Mouse (Mus musculus) hindbrain, embryonic 15.5 days (tissue): ENCODE measurements around the gene Syt14. TPM values are rescaled to one million over a fixed set of nuclear protein-coding genes. Genes with fewer than 3 reads are reported as not detected.

ENCODE experiments used
- ATAC-seq: fragments of 200-750 bp; cut with Nextera tagmentation; 2 replicates; pipeline ENCODE4 v1.8.0; 2017; ENCODE audit warnings: low read depth, moderate number of reproducible peaks, moderate TSS enrichment; ENCODE audit not compliant: low FRiP score
- H3K27ac ChIP-seq: fragments of 300-500 bp; sonication (generic); replicated peaks from 2 replicates; pipeline ENCODE4 v1.5.1; 2015; ENCODE audit warnings: mild to moderate bottlenecking, inconsistent platforms
- H3K27me3 ChIP-seq: fragments of 300-500 bp; sonication (generic); 2 replicates; pipeline ENCODE4 v1.6.1; 2015; ENCODE audit warnings: control low read depth, inconsistent platforms
- H3K36me3 ChIP-seq: fragments of 300-500 bp; sonication (generic); 2 replicates; pipeline ENCODE4 v1.6.1; 2015; ENCODE audit warnings: control low read depth, inconsistent platforms
- H3K4me1 ChIP-seq: fragments of 300-500 bp; sonication (generic); replicated peaks from 2 replicates; pipeline ENCODE4 v1.6.1; 2015; ENCODE audit warnings: control low read depth, inconsistent platforms
- H3K4me2 ChIP-seq: fragments of 300-500 bp; sonication (generic); 2 replicates; pipeline ENCODE4 v1.6.1; 2015; ENCODE audit warnings: moderate library complexity, mild to moderate bottlenecking, inconsistent platforms
- H3K4me3 ChIP-seq: fragments of 300-500 bp; sonication (generic); 2 replicates; pipeline ENCODE4 v1.5.1; 2015; ENCODE audit warnings: mild to moderate bottlenecking, inconsistent platforms
- H3K9ac ChIP-seq: fragments of 300-500 bp; sonication (generic); 2 replicates; pipeline ENCODE4 v1.6.1; 2015; ENCODE audit warnings: inconsistent platforms
- H3K9me3 ChIP-seq: fragments of 300-500 bp; sonication (generic); 2 replicates; pipeline ENCODE4 v1.6.1; 2016; ENCODE audit warnings: control low read depth, inconsistent platforms
- WGBS: fragments of 180-500 bp; shearing (Covaris S2); methylation state at CpG from one replicate; pipeline ENCODE4 v1.1.7; 2015; 5-methylcytosine and 5-hydroxymethylcytosine counted together
- polyA plus RNA-seq: library from polyadenylated mRNA; unstranded; fragments of >200 nt; fragmentation: Nextera tagmentation; extraction: Ambion mirVana; gene quantifications from 2 replicates; pipeline ENCODE4 v1.2.1, GENCODE M21; 2015

Gene Syt14
- polyA plus RNA-seq, 1 experiment from 2014 or later: 5.8 TPM

DNA sequence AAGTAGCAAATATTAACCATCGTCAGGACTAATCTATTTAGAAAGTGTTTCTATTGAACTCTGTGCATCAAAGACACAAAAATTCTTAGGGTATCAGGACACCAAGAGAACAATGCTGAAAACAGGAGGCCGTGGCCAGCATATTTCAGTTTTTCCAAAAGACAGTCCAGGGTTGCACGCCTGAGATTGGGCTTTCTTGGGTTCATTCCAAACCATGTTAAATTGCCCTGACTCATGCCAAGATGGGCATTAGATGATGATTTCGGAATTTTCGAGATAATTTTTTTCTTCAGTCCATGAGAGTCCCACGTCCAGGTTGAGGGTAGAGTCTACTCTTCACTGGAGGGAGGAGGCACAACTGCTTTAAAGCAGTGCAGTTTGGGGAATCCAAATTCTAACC is 178.6 kb downstream of the Syt14 start:
- Histone ChIP-seq H3K9ac (no peak overlapping the region), H3K27ac (no peak overlapping the region), H3K9me3 (no peaks in the 10 kb centered on the region), H3K36me3 (no peaks in the 10 kb centered on the region), H3K4me3 (no peak overlapping the region), H3K4me2 (no peak overlapping the region), H3K27me3 (no peaks in the 10 kb centered on the region), H3K4me1 (peaks cover 44% of the 10 kb centered on the region)
- WGBS: 64% methylated on average over 6 of the region's 6 CpGs
- ATAC-seq: no peak

DNA sequence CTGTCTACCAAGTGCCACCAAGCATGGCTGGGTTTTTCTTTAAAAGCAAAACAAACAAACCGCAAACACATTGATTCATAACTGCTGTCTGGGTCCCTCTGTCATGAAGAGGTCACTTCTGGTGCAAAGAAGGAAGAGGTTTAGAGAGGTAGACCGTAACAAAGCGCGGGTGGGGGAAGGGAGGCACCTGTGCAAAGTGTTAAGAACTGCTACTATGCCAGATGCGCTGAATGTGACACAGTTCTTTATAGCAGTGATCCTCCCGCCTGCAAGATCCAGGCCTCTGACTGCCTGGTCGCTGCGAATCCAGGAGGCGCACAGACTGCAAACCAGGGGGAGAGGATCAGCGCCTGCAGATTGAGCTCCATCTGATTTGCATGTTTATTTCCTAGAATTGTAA is 179.2 kb downstream of the Syt14 start:
- Histone ChIP-seq H3K9ac (no peak overlapping the region), H3K4me3 (no peak overlapping the region), H3K27me3 (no peaks in the 10 kb centered on the region), H3K36me3 (no peaks in the 10 kb centered on the region), H3K4me2 (peak overlapping the region; percentile 87; the same call in 1 of the 2 replicates), H3K4me1 (peaks cover 44% of the 10 kb centered on the region), H3K9me3 (no peaks in the 10 kb centered on the region), H3K27ac (0 out of 2 replicates have a peak overlapping the region, but pooled peaks have one; percentile 22)
- no peak for ATAC-seq
- 10% methylated on average over 10 of the region's 10 CpGs for WGBS

DNA sequence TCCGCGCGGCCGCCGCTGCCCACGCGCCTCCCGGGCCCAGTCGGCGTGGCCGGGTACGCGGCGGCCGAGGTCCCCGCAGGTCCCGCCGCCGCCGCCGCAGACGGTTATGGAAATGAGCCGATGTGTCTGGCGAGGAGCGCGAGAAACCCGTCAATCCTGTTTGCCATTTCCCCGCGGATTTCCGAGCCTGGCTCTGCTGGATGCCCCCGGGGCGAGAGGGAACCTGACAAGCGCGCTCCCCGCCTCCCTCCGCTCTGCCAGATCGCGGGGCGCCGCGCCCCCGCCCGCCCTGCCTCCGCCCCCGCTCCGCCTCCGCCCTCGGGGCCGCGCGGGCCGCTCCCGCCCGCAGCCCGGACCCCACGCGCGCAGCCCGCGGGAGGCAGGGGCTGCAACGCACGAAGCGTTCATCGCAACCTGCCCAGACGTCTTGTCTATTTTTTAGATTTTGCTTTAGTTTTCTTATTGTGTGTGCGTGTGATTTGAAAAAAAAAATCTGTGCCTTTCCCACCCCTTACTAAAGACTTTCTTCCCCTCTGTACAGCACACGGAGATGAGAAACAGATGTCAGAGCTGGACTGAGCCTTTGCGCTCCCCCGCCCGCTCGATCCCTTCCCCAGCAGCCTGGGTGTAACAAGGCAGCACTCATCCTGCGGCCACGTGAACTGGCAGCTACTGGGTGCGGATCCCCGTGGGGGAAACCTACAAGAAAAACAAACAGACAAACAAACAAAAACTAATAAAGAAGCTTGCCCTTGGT is 179.9 kb downstream of the Syt14 start, which contains the start of gene Sertad4:
Gene Sertad4 (minus strand): TSS at position 283 of the 757 bp plus-strand sequence.
- peak; percentile 57 for ATAC-seq
- no peaks in the 10 kb centered on the region for H3K36me3 ChIP-seq

DNA sequence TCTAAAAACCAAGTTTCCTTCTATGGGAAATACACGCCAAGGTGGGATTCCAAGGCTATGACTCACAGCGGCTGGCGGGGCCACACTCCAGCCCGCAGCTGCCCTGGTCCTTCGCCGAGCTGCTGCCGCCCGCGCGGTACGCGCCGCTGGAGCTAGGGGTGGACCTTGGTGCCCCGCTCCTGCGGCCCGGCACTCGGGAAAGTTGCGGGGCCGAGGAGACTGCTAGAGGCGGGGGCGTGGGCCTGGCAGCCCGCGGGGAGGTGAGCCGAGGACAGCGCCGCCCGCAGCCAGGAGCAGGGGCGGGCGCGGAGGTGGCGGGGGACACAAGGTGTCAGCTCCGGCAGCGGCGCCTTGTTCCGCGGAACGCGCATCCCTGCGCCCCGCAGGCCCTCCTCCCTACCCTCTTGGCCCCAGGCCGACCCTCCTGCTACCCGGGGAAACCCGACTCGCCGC is 180.7 kb downstream of the Syt14 start:
- no peaks in the 10 kb centered on the region for H3K9me3 ChIP-seq
- under 1% methylated on average over 43 of the region's 45 CpGs for WGBS

More for the DNA sequence above, 179.9 kb downstream of the Syt14 start, which contains the start of gene Sertad4:
- Histone ChIP-seq H3K4me1 (peaks cover 51% of the 10 kb centered on the region), H3K27ac (peak within 1 kb of the TSS; percentile 92), H3K4me2 (peak within 1 kb of the TSS; percentile 87), H3K27me3 (no peaks in the 10 kb centered on the region), H3K9ac (peak within 1 kb of the TSS; percentile 82), H3K9me3 (no peaks in the 10 kb centered on the region), H3K4me3 (peak within 1 kb of the TSS; percentile 87)
- under 1% methylated on average over 70 of the region's 75 CpGs for WGBS

DNA sequence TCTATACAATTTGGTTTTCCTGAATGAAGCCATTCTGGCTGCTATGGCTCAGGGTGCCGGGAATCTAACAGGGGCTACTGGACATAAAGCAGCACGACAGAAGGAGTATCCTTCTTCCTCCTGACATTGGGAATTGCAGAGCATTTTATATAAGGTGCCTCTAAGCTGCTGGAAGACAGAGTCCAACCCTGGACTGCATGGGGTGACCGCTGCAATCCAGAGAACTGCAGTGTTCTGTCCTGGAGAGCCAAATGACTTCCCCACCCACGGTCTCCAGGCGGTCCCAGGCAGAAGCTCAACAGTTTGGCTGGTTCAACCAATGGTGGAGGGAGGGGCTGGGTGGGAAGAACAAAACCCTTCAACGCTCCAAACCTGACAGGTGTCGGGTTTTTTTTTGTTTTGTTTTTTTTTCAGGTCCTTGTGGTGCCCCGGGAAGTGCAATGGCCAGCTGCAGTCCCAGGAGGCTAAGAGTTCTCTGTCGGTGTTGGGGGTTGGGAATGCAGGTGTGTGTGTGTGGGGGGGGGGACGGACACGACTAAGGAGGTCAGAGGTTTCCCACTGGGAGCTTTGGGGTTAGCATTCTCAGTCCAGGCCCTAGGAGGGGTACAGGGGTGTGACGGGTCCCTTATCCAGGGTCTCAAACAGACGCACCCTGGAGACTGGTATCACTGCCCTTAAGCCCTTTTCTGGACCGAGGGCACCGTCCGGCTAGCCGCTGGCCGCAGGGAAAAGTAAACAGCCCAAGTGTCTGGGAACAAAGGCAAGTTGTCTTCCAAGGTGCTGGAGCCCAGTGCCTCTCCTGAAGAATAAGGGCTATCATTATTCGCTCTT is 181.4 kb downstream of the Syt14 start:
- Histone ChIP-seq H3K27me3 (no peaks in the 10 kb centered on the region), H3K4me1 (peaks cover 53% of the 10 kb centered on the region), H3K4me2 (peak overlapping the region; percentile 87), H3K9me3 (no peaks in the 10 kb centered on the region), H3K4me3 (peak overlapping the region; percentile 87), H3K27ac (peak overlapping the region; percentile 92), H3K9ac (peak overlapping the region; percentile 82), H3K36me3 (peaks cover 4% of the 10 kb centered on the region; the same call in 1 of the 2 replicates)
- 5% methylated on average over 19 of the region's 19 CpGs for WGBS
- ATAC-seq: no peak

More for the DNA sequence above, 180.7 kb downstream of the Syt14 start:
- Histone ChIP-seq H3K36me3 (no peaks in the 10 kb centered on the region), H3K9ac (peak overlapping the region; percentile 82), H3K4me1 (peaks cover 53% of the 10 kb centered on the region), H3K27ac (peak overlapping the region; percentile 92), H3K4me3 (peak overlapping the region; percentile 87), H3K27me3 (no peaks in the 10 kb centered on the region), H3K4me2 (peak overlapping the region; percentile 87)
- no peak; the same call in 1 of the 2 replicates for ATAC-seq

DNA sequence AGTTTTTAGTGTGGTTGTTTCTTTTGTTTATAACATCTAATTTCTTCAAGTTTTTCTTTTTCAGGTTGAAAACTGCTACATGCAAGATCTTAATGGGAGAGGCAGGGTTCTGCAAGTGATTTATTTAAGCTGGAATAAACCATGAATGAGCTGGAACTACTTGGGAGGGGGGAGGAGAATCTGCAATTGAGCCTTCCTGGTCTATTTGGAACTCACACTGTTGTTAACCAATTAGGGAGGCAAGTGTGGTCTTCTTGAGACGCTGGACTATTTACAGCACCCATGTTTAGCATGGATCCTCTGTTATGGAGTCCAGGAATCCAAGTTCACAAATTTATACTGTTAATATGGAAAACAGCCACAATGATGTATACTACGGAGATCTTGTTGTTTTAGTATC is 182.1 kb downstream of the Syt14 start:
- ATAC-seq: no peak
- Histone ChIP-seq H3K27me3 (no peaks in the 10 kb centered on the region), H3K4me1 (peaks cover 53% of the 10 kb centered on the region), H3K4me2 (peak overlapping the region; percentile 87), H3K9ac (no peak overlapping the region), H3K9me3 (no peaks in the 10 kb centered on the region), H3K36me3 (peaks cover 11% of the 10 kb centered on the region), H3K4me3 (peak overlapping the region; percentile 87; the same call in 1 of the 2 replicates), H3K27ac (no peak overlapping the region)
- 46% methylated on average over 2 of the region's 2 CpGs for WGBS

DNA sequence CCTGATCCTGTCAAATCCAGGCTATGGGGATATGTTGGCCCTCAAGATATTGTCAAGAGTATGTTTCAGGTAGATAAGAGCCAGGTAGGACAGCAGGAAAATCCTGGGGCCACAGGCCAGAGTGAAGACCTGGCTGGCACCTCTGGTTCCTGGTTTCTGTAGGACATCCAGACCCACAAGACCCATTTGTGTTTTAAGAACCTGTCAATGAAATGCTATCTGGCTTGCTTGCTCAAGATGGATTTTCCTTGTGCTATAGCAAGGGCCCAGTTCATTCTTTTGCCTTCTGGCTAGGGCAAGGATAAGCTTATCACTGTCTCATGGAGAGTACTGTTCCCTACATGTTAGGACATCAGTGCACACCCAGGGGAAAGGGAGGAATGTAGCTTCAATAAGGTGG is 183.5 kb downstream of the Syt14 start:
- Histone ChIP-seq H3K9me3 (no peaks in the 10 kb centered on the region), H3K4me2 (peak overlapping the region; percentile 87), H3K36me3 (peaks cover 23% of the 10 kb centered on the region), H3K27ac (peak overlapping the region; percentile 40; the same call in 1 of the 2 replicates), H3K27me3 (no peaks in the 10 kb centered on the region), H3K9ac (no peak overlapping the region), H3K4me1 (peaks cover 53% of the 10 kb centered on the region), H3K4me3 (no peak overlapping the region)
- no peak for ATAC-seq

DNA sequence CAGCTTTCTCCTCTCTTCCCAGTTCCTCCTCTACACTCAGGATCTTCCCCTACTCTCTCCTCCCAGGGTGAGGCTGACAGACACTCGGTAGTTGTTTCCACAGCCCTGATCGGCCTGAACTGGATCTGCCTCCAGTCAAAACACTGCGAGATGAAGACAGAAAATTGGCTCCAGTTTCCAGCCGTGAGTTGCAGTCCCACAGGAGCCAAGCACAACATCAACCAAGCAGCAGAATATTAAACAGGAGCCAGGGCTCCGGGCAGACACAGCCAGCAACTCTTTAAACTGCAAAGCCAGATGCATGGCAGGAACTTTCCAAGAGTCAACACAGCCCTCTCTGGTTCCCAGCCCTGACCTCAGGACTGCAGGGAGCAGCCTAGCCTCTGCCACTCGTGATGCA is 183.9 kb downstream of the Syt14 start:
- Histone ChIP-seq H3K27me3 (no peaks in the 10 kb centered on the region), H3K4me1 (peaks cover 53% of the 10 kb centered on the region), H3K9ac (no peak overlapping the region), H3K9me3 (no peaks in the 10 kb centered on the region), H3K27ac (peak overlapping the region; percentile 43), H3K4me3 (no peak overlapping the region), H3K36me3 (peaks cover 27% of the 10 kb centered on the region), H3K4me2 (peak overlapping the region; percentile 87)
- ATAC-seq: peak; percentile 54
- WGBS: 3% methylated on average over 6 of the region's 6 CpGs

DNA sequence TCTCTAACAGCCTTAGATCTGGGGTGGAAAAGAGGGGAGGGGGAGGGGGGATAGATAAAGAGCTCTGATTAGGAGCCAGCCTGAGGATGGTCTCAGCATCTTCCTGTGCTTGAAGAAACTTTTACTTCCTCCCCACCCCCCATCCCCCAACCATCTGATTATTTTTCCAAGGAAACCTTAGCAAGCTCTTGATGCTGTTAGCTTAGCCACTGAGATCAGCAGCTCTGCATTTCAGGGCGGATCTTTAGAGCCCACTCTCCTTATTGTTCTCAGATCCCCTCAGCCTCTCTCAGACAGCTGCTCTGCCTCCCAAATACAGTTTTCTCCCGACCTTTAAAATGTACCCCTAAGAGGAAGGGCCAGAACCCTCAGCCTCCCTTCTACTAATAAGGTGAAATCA is 184.4 kb downstream of the Syt14 start:
- no peak overlapping the region for H3K4me3 ChIP-seq
- no peaks in the 10 kb centered on the region for H3K27me3 ChIP-seq
- H3K27ac ChIP-seq: peak overlapping the region; percentile 43
- H3K4me1 ChIP-seq: peaks cover 48% of the 10 kb centered on the region
- H3K9me3 ChIP-seq: no peaks in the 10 kb centered on the region
- ATAC-seq: no peak
- WGBS: 7% methylated on average over 2 of the region's 2 CpGs
- H3K9ac ChIP-seq: no peak overlapping the region
- H3K4me2 ChIP-seq: peak overlapping the region; percentile 87
- peaks cover 28% of the 10 kb centered on the region for H3K36me3 ChIP-seq

DNA sequence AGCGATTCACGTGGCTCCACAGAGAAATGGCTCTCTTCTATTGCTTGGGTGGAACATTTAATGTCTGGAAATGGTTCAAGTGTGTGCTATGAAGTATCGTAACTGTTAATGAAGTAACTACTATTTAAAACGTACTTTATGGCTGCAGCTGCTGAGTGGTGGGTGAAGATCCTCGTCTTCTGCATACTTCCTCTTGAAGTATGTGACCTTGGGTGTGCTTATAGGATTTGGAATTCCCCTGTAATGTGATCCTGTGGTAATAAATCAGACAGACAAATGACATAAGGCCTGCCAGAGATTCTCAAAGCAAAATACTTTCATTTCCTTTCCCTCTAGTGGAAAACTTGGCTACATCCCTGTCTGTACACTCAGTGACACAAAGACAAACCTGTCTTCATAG is 186.0 kb downstream of the Syt14 start:
- 84% methylated on average over 5 of the region's 5 CpGs for WGBS
- peaks cover 34% of the 10 kb centered on the region for H3K36me3 ChIP-seq

DNA sequence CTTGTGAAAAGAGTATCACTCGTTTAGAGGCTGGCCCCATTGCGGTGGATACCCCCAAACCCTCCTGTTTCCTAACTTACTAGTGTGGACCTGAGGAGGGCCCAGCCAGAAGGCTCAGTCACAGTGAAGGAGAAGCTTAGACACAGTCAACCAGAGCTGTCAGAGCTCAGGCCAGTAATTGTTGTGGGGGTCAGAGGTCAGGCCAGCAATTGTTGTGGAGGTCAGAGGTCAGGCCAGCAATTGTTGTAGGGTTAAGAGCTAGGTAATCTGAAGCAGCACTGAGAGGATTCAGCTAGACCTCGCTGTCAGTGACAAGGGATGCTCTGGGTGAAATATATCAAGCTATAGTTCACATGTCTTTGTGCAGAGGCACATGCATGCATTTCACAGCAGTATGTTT is 188.3 kb downstream of the Syt14 start:
- no peak for ATAC-seq
- Histone ChIP-seq H3K36me3 (peaks cover 34% of the 10 kb centered on the region), H3K4me1 (peaks cover 18% of the 10 kb centered on the region), H3K4me3 (no peak overlapping the region), H3K4me2 (no peak overlapping the region), H3K9me3 (no peaks in the 10 kb centered on the region), H3K9ac (no peak overlapping the region), H3K27ac (no peak overlapping the region), H3K27me3 (no peaks in the 10 kb centered on the region)
- 18% methylated on average over 3 of the region's 3 CpGs for WGBS

More for the DNA sequence above, 186.0 kb downstream of the Syt14 start:
- Histone ChIP-seq H3K9me3 (no peaks in the 10 kb centered on the region), H3K27me3 (no peaks in the 10 kb centered on the region), H3K4me2 (no peak overlapping the region), H3K4me1 (peaks cover 42% of the 10 kb centered on the region), H3K4me3 (no peak overlapping the region), H3K9ac (no peak overlapping the region), H3K27ac (no peak overlapping the region)
- no peak for ATAC-seq
